Mouse (Mus musculus) testis, postnatal 14 days (tissue): ENCODE data around the gene Usp43.

Source experiments
- DNase-seq: peaks from one replicate; pipeline ENCODE4 v3.0.0; 2021; ENCODE audit warnings: low spot score

The Usp43 gene

GRCm38 (mm10) chr11:67897064-67897560 lies 24.8 kb downstream of the Usp43 start:
- DNase-seq, result peak; percentile 69

- DNase-seq, result no peak
These were observed 26.3 kb downstream of the Usp43 start for GRCm38 (mm10) chr11:67895641-67896040.

DNA sequence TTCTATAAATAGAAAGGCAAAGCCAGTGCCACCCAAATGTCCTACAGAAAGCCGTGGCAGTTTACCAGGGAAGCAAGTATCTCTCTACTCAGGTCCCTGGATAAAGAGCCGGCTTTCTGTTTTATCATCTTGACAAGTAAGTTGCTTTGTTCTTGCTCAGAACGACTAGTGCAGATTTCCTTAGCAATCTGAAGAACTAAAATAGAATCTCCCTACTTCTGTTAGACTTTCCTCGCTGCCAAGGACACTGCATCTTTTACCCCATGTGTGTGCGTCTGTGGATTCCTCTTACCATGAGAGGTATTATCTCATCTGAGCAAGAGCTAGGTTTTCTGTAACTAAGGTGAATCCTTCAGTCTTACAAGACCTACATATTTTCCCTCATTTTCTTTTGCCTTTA lies 33.4 kb downstream of the Usp43 start:
- DNase-seq, result no peak

GRCm38 (mm10) chr11:67885921-67886320 lies 36.0 kb downstream of the Usp43 start:
- no peak for DNase-seq

GRCm38 (mm10) chr11:67865521-67866197 lies 56.3 kb downstream of the Usp43 start:
- no peak for DNase-seq

- DNase-seq, result no peak
These were observed 56.9 kb downstream of the Usp43 start for GRCm38 (mm10) chr11:67865100-67865499.

DNA sequence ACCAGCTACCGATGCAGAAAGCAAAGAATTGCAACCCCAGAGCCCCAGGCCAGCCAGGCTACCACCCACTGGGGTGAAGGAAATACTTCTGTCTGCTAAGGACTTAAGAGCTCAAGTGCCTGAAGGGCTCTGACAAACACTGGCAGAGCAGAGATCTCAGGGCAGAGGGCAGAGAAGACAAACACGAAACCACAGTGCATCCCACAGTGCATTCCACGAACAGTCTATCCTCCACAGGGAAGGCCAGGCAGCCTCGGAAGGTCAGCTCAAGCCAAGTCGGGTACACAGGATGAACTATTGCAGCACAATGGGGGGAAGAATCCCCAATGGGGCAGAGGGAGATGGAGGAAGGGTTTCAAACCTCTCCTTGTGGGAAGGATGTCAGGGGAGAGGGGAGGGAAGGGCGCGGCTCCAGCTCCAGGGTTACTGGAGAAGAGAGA lies 60.5 kb downstream of the Usp43 start:
- no peak for DNase-seq

- DNase-seq, result no peak
These were observed 61.1 kb downstream of the Usp43 start for GRCm38 (mm10) chr11:67860743-67861398.

GRCm38 (mm10) chr11:67858518-67858917 lies 63.4 kb downstream of the Usp43 start:
- no peak for DNase-seq

DNA sequence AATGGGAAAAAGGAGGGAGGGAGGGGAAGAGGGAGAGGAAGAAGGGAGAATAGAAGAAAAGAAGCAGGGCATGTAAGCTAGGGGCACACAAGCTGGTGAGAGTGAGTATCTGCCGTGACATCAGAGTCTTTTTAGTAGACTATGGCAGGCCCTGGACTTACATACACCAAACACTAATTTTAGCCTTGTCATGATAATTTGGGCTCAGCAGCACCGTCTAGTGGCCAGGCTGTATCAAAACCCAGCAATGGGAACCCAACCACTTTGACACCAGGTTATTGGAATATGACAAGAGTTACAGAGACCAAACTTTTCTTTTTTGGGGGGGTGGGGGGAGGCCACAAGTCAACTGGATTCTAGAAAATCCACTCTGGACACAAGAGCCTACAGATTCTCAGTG lies 66.9 kb downstream of the Usp43 start:
- no peak for DNase-seq

GRCm38 (mm10) chr11:67853996-67854395 lies 68.0 kb downstream of the Usp43 start:
- no peak for DNase-seq

DNA sequence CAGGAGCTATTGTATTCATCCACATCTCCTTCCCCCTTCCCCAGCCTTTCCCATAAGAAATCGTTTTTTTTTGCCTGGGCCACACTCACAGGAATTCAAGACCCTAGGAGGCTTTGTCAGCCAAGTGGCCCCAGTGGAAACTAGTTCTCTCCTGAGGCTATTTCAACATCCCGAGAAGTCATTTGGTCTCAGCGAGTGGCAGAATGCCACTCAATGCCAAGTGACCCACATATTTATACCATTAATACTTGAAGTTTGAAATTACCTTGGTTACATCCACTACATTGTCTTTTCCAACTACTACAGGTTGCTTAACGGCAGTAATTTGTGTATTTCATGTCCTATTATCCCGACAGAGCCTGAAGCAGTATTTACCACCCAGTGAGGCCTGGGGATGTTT lies 70.2 kb downstream of the Usp43 start:
- no peak for DNase-seq

GRCm38 (mm10) chr11:67845193-67845592 lies 76.8 kb downstream of the Usp43 start:
- DNase-seq, result no peak

DNA sequence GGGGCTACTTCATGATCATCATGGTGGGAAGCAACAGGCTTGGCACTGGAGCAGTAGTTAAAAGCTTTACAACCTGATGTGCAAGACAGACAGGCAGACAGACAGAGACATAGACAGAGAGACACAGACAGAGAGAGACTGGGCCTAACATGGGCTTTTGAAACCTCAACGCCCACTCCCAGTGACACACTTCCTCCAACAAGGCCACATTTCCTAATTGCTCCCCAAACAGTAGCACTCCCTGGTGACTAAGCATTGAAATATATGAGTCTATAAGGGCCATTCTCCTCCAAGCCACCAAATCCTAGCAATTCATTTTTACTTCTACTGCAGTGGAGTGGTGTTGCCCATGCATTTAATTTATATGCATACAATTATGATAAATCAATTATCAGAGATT lies 82.1 kb downstream of the Usp43 start:
- DNase-seq, result no peak

DNA sequence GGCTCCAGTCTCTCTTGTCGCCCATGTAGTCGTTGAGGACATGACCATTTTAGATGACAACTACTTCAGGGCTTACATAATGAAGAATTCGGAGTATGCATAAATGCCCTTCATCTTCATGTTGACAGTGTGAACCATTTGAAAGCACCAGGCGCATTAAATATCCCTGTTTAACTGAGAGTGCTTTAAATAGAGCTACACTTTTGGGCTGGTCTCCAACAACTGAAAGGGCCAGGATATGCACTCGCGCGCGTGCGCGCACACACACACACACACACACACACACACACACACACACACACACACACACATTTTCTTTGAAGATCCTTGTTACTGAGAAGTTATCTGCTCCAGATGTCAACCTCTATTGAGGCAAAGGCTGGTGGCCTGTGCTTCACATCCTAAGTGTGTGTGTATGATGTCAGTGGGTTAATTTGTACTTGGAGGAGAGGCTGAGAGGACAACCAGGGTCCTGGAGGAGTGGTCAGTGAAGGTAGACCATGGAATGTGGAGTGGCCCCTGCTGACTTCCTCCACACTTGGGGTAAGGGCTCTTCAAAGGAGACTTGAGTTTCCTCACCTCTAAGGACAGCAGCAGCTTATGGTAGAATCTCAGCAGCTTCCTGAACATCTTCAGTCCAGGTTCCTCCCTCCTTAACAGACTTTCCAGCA lies 86.4 kb downstream of the Usp43 start:
- no peak for DNase-seq

GRCm38 (mm10) chr11:67831820-67832219 lies 90.1 kb downstream of the Usp43 start:
- DNase-seq, result no peak

- DNase-seq, result no peak
These were observed 92.4 kb downstream of the Usp43 start for GRCm38 (mm10) chr11:67829530-67829929.

DNA sequence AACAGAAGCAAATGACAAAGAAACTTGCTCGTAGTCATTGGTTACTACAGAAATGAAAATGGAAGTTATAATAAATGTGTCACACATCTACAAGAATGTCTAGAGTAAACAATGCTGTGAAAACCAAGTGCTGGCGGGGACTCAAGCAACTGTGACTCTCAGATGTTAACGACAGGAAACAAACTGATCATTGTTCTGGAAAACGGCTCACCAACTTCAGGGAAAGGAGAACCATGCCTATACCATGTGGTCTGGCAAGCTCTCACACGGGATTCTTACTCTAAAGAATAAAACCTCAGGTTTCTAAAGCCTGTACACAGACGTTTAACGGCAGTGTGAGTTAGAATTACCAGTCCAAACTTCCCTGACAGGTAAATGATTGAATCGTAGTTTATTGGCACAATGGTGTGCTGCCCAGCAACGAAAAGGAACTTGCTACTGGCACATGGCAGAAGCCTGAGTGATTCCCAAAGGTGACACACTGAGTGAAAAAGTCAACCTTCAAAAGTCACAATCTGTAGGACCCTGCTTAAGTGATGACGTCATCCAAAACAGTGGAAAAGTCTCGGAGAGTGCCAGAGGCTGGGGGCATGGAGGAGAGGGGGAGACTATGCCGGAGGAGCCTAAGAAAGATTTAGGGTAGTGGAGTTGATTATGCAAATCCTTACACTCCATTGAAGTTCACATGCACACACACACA lies 93.4 kb downstream of the Usp43 start:
- no peak for DNase-seq

DNA sequence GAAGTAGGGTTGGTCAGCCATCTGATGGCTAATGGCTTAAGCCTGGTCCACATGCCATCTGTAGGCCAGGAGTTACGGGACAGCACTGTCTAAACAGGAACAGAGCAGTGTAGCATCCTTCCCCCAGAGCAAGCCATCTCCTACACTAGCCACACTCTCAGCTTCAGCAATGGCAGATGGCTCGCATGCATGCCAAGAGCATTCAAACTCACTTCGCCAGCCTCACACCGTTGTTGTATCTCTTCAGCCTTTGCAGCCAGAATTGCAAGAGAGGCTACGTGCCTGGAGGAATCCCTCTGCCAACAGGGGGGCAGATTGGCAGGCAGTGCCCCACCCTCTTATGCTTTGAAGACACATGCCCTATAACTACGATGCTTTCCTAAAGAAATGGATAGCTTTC lies 100.4 kb downstream of the Usp43 start:
- no peak for DNase-seq

DNA sequence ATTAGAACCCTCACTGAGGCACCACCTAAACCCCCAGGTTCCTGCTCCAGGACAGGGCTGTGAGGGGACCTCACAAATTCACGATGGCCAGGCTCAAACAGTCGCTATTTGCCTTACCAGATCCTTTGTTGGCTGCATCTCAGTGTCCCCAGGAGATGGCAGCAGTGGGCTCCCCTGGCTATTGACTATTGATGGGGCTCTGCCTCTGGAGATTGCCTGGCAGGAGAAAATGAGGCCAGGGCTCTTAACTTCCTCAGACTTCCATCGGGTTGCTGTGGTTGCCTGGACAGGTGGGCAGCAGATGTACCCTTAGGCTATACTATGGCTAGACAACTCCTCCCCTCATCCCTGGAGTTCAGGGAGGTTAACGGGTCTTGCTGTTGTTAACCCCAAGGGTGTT lies 101.7 kb downstream of the Usp43 start:
- no peak for DNase-seq

DNA sequence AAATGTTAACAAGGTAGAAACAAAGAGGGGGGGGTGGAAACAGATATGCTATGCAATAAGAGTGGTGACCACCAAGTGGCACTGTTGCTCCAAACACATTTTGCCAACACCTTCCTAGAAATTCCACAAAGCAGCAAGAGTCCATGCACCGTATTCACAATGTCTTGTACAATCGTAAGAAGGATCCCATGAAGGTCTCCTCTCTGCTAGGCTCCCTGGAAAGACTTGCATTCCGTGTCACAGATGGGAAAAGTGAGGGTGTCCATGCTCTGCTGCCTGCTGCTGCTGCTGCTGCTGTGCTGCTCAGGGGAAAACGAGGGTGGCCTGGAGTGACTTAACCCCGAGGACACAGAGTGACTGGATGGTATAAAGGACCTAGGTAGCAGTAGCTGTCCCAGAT lies 102.3 kb downstream of the Usp43 start:
- DNase-seq, result no peak

DNA sequence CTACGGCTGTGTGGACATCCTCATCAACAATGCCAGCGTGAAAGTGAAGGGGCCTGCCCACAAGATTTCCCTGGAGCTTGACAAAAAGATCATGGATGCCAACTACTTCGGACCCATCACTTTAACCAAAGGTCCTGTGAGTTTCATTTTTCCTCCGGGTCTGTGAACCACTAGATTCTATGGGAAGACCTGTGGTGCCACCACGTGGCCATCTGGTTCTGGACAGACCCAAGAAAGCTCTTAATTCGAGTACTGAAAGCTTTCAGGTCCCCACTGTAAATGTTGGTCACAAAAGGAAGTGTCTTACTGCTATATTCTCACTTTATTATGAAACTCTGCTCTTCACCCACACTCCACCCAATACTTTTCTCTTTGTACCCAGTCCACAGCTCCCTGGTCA lies 110.4 kb downstream of the Usp43 start:
- DNase-seq, result no peak

GRCm38 (mm10) chr11:67808051-67808450 lies 113.9 kb downstream of the Usp43 start:
- DNase-seq, result no peak
